Mouse (Mus musculus): Measurements from ENCODE around the gene Tmem50b.

- no peak for TF ChIP-seq CTCF (IDR thresholded peaks at IDR 0.05; ENCODE audit: low read depth)
- no peak for TF ChIP-seq EP300 (optimal IDR thresholded peaks at IDR 0.05)
These were observed 11.4 kb downstream of the Tmem50b start for GRCm38 (mm10) chr16:91586244-91586643.

Measured in stomach, postnatal 0 days (tissue).